Comparison of ENCODE assay signal across 8 mouse cellular contexts in the genomic region with DNA sequence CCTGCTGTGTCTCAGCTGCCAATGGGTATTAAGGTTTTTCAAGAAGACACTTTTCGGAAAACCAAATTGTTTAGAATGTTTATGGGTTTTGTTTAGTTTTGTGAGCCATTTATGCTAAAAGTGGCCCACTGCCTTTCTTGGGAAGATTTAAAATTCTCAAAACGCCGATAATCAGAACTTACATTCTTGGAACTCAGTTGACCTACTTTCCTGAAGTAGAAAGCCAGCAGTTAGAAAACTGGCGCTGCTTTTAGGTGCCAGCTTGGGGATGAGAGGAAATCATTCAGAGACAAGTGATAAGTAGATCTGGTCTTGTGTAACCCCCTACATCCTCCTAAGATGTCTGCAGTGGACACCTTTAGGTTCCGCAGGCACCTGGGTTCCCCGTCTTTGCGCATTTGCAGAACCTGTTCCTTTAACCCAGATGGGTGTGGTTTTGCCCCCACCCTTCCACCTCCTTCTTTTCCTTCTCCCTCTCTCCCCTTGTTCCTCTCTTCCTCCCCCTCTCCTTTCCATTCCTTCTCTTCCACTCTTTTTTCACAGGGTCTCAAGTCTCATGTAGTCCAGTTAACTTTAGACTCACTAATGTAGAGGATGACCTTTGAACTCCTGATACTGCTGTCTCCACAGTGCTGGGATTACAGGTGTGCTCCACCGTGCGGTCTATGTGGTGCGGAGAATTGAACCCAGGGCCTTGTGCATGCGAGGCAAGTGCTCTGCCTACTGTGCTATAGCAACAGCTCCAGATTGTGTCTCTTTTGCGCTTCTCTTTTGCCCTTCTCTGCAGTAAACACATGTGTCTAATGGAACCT. TPM values are rescaled to one million over a fixed set of nuclear protein-coding genes. Genes with fewer than 3 reads are reported as not detected.
DNase-seq lines count a peak whose midpoint lies in the region; ATAC-seq and TF ChIP-seq lines count a peak whose summit lies in the region.

No protein-coding gene starts in this region.

- TF ChIP-seq CTCF in ES-Bruce4 (IDR thresholded peaks at IDR 0.05; ENCODE audit: low read depth, low read length), result no peak

- peak overlapping the region; percentile 82 for H3K9ac ChIP-seq in ES-Bruce4 (ENCODE audit: low read depth, poor library complexity, severe bottlenecking)
- peak overlapping the region; percentile 85 for H3K9ac ChIP-seq in forebrain, embryonic 14.5 days (ENCODE audit: low read length)
- peak overlapping the region; percentile 94 for H3K9ac ChIP-seq in liver, embryonic 15.5 days
- H3K9ac ChIP-seq in stomach, embryonic 14.5 days (replicated peaks; ENCODE audit: low read depth, low read length), result peak overlapping the region; percentile 75; the same call in 1 of the 2 replicates

- no peak for DNase-seq in heart, embryonic 10.5 days (ENCODE audit: low spot score)
- DNase-seq in heart, postnatal 10 days, result no peak
- DNase-seq in forebrain, embryonic 14.5 days (ENCODE audit: low spot score), result no peak
- no peak for DNase-seq in frontal cortex, postnatal 14 days (ENCODE audit: low spot score in 2 of 2)
- no peak for DNase-seq in embryo, embryonic 9.5 days (ENCODE audit: extremely low spot score)

- TF ChIP-seq EP300 in ES-Bruce4 (IDR thresholded peaks at IDR 0.05; ENCODE audit: insufficient read depth, low read depth, low read length), result no peak

- H3K36me3 ChIP-seq in heart, embryonic 10.5 days, result no peaks in the 10 kb centered on the region
- no peaks in the 10 kb centered on the region for H3K36me3 ChIP-seq in ES-Bruce4 (ENCODE audit: control insufficient read depth, insufficient read depth, low read length, poor library complexity, severe bottlenecking)
- 0 out of 2 replicates have a peak, but pooled peaks cover under 1% of the 10 kb centered on the region for H3K36me3 ChIP-seq in forebrain, embryonic 14.5 days (ENCODE audit: control insufficient read depth, insufficient read depth, low read length)
- H3K36me3 ChIP-seq in liver, embryonic 15.5 days (replicated peaks), result peaks cover under 1% of the 10 kb centered on the region; the same call in 1 of the 2 replicates
- no peaks in the 10 kb centered on the region for H3K36me3 ChIP-seq in stomach, embryonic 14.5 days (ENCODE audit: control insufficient read depth, insufficient read depth, low read length)

- no peak for TF ChIP-seq POLR2A in ES-Bruce4 (IDR thresholded peaks at IDR 0.05; ENCODE audit: insufficient read depth, low read length)

- peak overlapping the region; percentile 92 for H3K4me3 ChIP-seq in heart, embryonic 10.5 days
- H3K4me3 ChIP-seq in ES-Bruce4 (ENCODE audit: low read depth, low read length), result peak overlapping the region; percentile 80
- peak overlapping the region; percentile 72 for H3K4me3 ChIP-seq in forebrain, embryonic 14.5 days (ENCODE audit: low read depth, low read length)
- peak overlapping the region; percentile 95 for H3K4me3 ChIP-seq in liver, embryonic 15.5 days (replicated peaks)
- peak overlapping the region; percentile 72 for H3K4me3 ChIP-seq in stomach, embryonic 14.5 days (ENCODE audit: low read depth, low read length)

- peaks cover 44% of the 10 kb centered on the region for H3K4me1 ChIP-seq in heart, embryonic 10.5 days
- peaks cover 5% of the 10 kb centered on the region for H3K4me1 ChIP-seq in ES-Bruce4 (ENCODE audit: control insufficient read depth, insufficient read depth, low read length)
- H3K4me1 ChIP-seq in forebrain, embryonic 14.5 days (ENCODE audit: control insufficient read depth, insufficient read depth, low read length), result peaks cover 14% of the 10 kb centered on the region
- peaks cover 62% of the 10 kb centered on the region for H3K4me1 ChIP-seq in liver, embryonic 15.5 days (replicated peaks)
- H3K4me1 ChIP-seq in stomach, embryonic 14.5 days (ENCODE audit: control insufficient read depth, insufficient read depth, low read length), result peaks cover 19% of the 10 kb centered on the region

- no peaks in the 10 kb centered on the region for H3K9me3 ChIP-seq in heart, embryonic 10.5 days
- no peaks in the 10 kb centered on the region for H3K9me3 ChIP-seq in ES-Bruce4 (replicated peaks; ENCODE audit: control insufficient read depth, insufficient read depth, low read length, poor library complexity, severe bottlenecking)
- H3K9me3 ChIP-seq in forebrain, embryonic 14.5 days (replicated peaks; ENCODE audit: control insufficient read depth, low read length), result no peaks in the 10 kb centered on the region
- no peaks in the 10 kb centered on the region for H3K9me3 ChIP-seq in liver, embryonic 15.5 days (replicated peaks)
- no peaks in the 10 kb centered on the region for H3K9me3 ChIP-seq in stomach, embryonic 14.5 days (ENCODE audit: control insufficient read depth, low read depth, low read length)

- ATAC-seq in forebrain, embryonic 14.5 days, result no peak
- no peak for ATAC-seq in liver, embryonic 15.5 days (ENCODE audit: insufficient read depth)
- ATAC-seq in stomach, embryonic 14.5 days (ENCODE audit: insufficient number of reproducible peaks, insufficient read depth, low FRiP score, low read depth), result no peak

- WGBS in heart, embryonic 10.5 days, result 70% methylated on average over 12 of the region's 12 CpGs
- WGBS in forebrain, embryonic 14.5 days, result 77% methylated on average over 12 of the region's 12 CpGs
- 36% methylated on average over 12 of the region's 12 CpGs for WGBS in liver, embryonic 15.5 days (ENCODE audit: insufficient replicate concordance)
- 57% methylated on average over 12 of the region's 12 CpGs for WGBS in stomach, embryonic 14.5 days

- peak overlapping the region; percentile 68 for H3K4me2 ChIP-seq in forebrain, embryonic 14.5 days (ENCODE audit: low read length)
- peak overlapping the region; percentile 96 for H3K4me2 ChIP-seq in liver, embryonic 15.5 days
- peak overlapping the region; percentile 46 for H3K4me2 ChIP-seq in stomach, embryonic 14.5 days (replicated peaks; ENCODE audit: low read depth, low read length)

- H3K27ac ChIP-seq in heart, embryonic 10.5 days, result peak overlapping the region; percentile 95; the same call in 1 of the 2 replicates
- no peak overlapping the region for H3K27ac ChIP-seq in ES-Bruce4 (ENCODE audit: insufficient read depth, low read length)
- H3K27ac ChIP-seq in forebrain, embryonic 14.5 days (ENCODE audit: low read depth, low read length), result no peak overlapping the region
- H3K27ac ChIP-seq in liver, embryonic 15.5 days (replicated peaks), result peak overlapping the region; percentile 97
- H3K27ac ChIP-seq in stomach, embryonic 14.5 days (ENCODE audit: low read length), result no peak overlapping the region

- H3K27me3 ChIP-seq in heart, embryonic 10.5 days (ENCODE audit: insufficient read depth, poor library complexity, severe bottlenecking), result no peaks in the 10 kb centered on the region
- H3K27me3 ChIP-seq in ES-Bruce4 (ENCODE audit: control insufficient read depth, insufficient read depth, low read length, poor library complexity, severe bottlenecking), result no peaks in the 10 kb centered on the region
- H3K27me3 ChIP-seq in forebrain, embryonic 14.5 days (replicated peaks; ENCODE audit: control insufficient read depth, insufficient read depth, low read length), result no peaks in the 10 kb centered on the region
- H3K27me3 ChIP-seq in liver, embryonic 15.5 days, result no peaks in the 10 kb centered on the region
- H3K27me3 ChIP-seq in stomach, embryonic 14.5 days (ENCODE audit: control insufficient read depth, insufficient read depth, low read length), result no peaks in the 10 kb centered on the region

- intact Hi-C loops in heart, postnatal 10 days (cut with DNase I), result no loop called here

RNA-seq across cellular contexts. Expression of a gene that starts 1.2 kb away (rescaled TPM):
- 39.4 and 47.3 TPM in 2 replicates for polyA plus RNA-seq in heart, embryonic 10.5 days (2016; fragmentation: Nextera tagmentation; extraction: Ambion mirVana)
- 10 to 100 TPM; 34.5 to 37.8 TPM for total RNA-seq in heart, postnatal 10 days (2021)
- 47.4 and 49.3 TPM in 2 replicates for polyA plus RNA-seq in ES-Bruce4 (2011; ENCODE audit: insufficient read depth, insufficient read length, low read depth, missing spikeins)
- 23.9 and 26.1 TPM in 2 replicates for polyA plus RNA-seq in forebrain, embryonic 14.5 days (2014; fragmentation: Nextera tagmentation; extraction: Ambion mirVana)
- 26.3 and 28.5 TPM in 2 replicates for polyA plus RNA-seq in liver, embryonic 15.5 days (2015; fragmentation: Nextera tagmentation; extraction: Ambion mirVana)
- 56.7 and 62.1 TPM in 2 replicates for polyA plus RNA-seq in stomach, embryonic 14.5 days (2014; fragmentation: Nextera tagmentation; extraction: Ambion mirVana)

RNA-seq across cellular contexts. Expression of a gene that starts 43.5 kb away (rescaled TPM):
- polyA plus RNA-seq in heart, embryonic 10.5 days (2016; fragmentation: Nextera tagmentation; extraction: Ambion mirVana), result 71.3 and 83.9 TPM in 2 replicates
- 10 to 100 TPM; 84.8 to 91.7 TPM for total RNA-seq in heart, postnatal 10 days (2021)
- 73.5 and 73.8 TPM in 2 replicates for polyA plus RNA-seq in ES-Bruce4 (2011; ENCODE audit: insufficient read depth, insufficient read length, low read depth, missing spikeins)
- polyA plus RNA-seq in forebrain, embryonic 14.5 days (2014; fragmentation: Nextera tagmentation; extraction: Ambion mirVana), result 66.8 and 71.7 TPM in 2 replicates
- 20.9 and 21.9 TPM in 2 replicates for polyA plus RNA-seq in liver, embryonic 15.5 days (2015; fragmentation: Nextera tagmentation; extraction: Ambion mirVana)
- 56.0 and 64.3 TPM in 2 replicates for polyA plus RNA-seq in stomach, embryonic 14.5 days (2014; fragmentation: Nextera tagmentation; extraction: Ambion mirVana)

RNA-seq across cellular contexts. Expression of a gene that starts 49.6 kb away (rescaled TPM):
- polyA plus RNA-seq in heart, embryonic 10.5 days (2016; fragmentation: Nextera tagmentation; extraction: Ambion mirVana), result 143 and 145 TPM in 2 replicates
- 10 to 100 TPM; 25.7 to 26.9 TPM for total RNA-seq in heart, postnatal 10 days (2021)
- polyA plus RNA-seq in ES-Bruce4 (2011; ENCODE audit: insufficient read depth, insufficient read length, low read depth, missing spikeins), result 60.6 and 63.7 TPM in 2 replicates
- 16.5 and 25.6 TPM in 2 replicates for polyA plus RNA-seq in forebrain, embryonic 14.5 days (2014; fragmentation: Nextera tagmentation; extraction: Ambion mirVana)
- 56.5 and 59.9 TPM in 2 replicates for polyA plus RNA-seq in liver, embryonic 15.5 days (2015; fragmentation: Nextera tagmentation; extraction: Ambion mirVana)
- 97.4 and 101 TPM in 2 replicates for polyA plus RNA-seq in stomach, embryonic 14.5 days (2014; fragmentation: Nextera tagmentation; extraction: Ambion mirVana)

Comparison
In these comparisons a context has a peak if more than half of its experiments do, and no peak if none do; other contexts are left out.
1. H3K27ac ChIP-seq: peak in heart, embryonic 10.5 days (single experiment) and liver, embryonic 15.5 days (single experiment); none in ES-Bruce4 (single experiment), forebrain, embryonic 14.5 days (single experiment) and stomach, embryonic 14.5 days (single experiment).
2. H3K4me2 ChIP-seq: peak in every context shown above with its lines; median percentile 96 in liver, embryonic 15.5 days; 68 in forebrain, embryonic 14.5 days; 46 in stomach, embryonic 14.5 days.
3. Peak in every context shown above with its lines, with median percentiles within 50 percentile points of each other: H3K4me3 ChIP-seq and H3K9ac ChIP-seq.